Mouse (Mus musculus) hindbrain, embryonic 16.5 days (tissue): ENCODE measurements at regions not wholly inside any gene's neighbourhood (a gene's known extent, or its start where the extent isn't known, plus 50 kb on each side); places are given as distances from the start of the nearest gene placed in this dataset.

ENCODE experiments used
- ATAC-seq: fragments of 200-750 bp; cut with Nextera tagmentation; 2 replicates; pipeline ENCODE4 v1.8.0; 2017; ENCODE audit warnings: moderate TSS enrichment, moderate library complexity
- H3K27ac ChIP-seq: fragments of 300-500 bp; sonication (generic); 2 replicates; pipeline ENCODE4 v1.5.1; 2014; ENCODE audit warnings: low read depth, mild to moderate bottlenecking, control low read depth, low read length, moderate library complexity
- H3K27me3 ChIP-seq: fragments of 300-500 bp; sonication (generic); replicated peaks from 2 replicates; pipeline ENCODE4 v1.6.1; 2014; ENCODE audit warnings: low read length; ENCODE audit not compliant: control insufficient read depth, insufficient read depth
- H3K36me3 ChIP-seq: fragments of 300-500 bp; sonication (generic); 2 replicates; pipeline ENCODE4 v1.6.1; 2014; ENCODE audit warnings: mild to moderate bottlenecking, low read length, moderate library complexity, mixed read lengths; ENCODE audit not compliant: control insufficient read depth, insufficient read depth
- H3K4me1 ChIP-seq: fragments of 300-500 bp; sonication (generic); 2 replicates; pipeline ENCODE4 v1.6.1; 2014; ENCODE audit warnings: low read depth, low read length; ENCODE audit not compliant: control insufficient read depth, insufficient read depth
- H3K4me2 ChIP-seq: fragments of 300-500 bp; sonication (generic); 2 replicates; pipeline ENCODE4 v1.6.1; 2014; ENCODE audit warnings: mild to moderate bottlenecking, low read length, control low read depth, moderate library complexity
- H3K4me3 ChIP-seq: fragments of 300-500 bp; sonication (generic); 2 replicates; pipeline ENCODE4 v1.5.1; 2014; ENCODE audit warnings: mild to moderate bottlenecking, low read length, control low read depth, moderate library complexity
- H3K9ac ChIP-seq: fragments of 300-500 bp; sonication (generic); 2 replicates; pipeline ENCODE4 v1.6.1; 2014; ENCODE audit warnings: low read depth, mild to moderate bottlenecking, control low read depth, low read length, moderate library complexity
- H3K9me3 ChIP-seq: fragments of 300-500 bp; sonication (generic); 2 replicates; pipeline ENCODE4 v1.6.1; 2014; ENCODE audit warnings: mild to moderate bottlenecking, low read length, moderate library complexity; ENCODE audit not compliant: control insufficient read depth
- WGBS: fragments of 180-500 bp; shearing (Covaris S2); extraction: QIAGEN DNeasy Blood & Tissue Kit; methylation state at CpG from one replicate; pipeline ENCODE4 v1.1.7; 2014; 5-methylcytosine and 5-hydroxymethylcytosine counted together

DNA sequence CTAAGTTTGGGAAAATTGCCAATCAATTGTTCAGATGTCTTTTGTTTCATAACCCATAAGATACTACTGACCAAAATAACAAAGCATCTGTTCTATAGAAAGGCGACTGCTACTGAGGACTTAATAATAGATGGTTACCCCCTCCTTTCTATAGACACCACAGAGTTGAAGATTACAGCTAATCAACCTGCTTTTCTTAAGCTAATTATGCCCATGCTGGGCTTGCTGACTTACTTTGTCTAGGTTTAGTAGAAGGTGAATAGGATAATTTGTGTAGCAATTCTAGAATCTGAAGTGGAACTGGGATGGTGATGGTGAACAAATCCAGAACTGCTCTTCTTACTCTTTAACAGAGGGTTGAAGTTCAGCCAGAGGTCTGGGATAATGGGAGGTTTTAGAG is 53.8 kb upstream of the Tbx18 start:
- no peaks in the 10 kb centered on the region for H3K36me3 ChIP-seq
- H3K4me3 ChIP-seq, result no peak overlapping the region
- 63% methylated on average over 1 of the region's 1 CpGs for WGBS
- ATAC-seq, result no peak
- H3K27ac ChIP-seq, result no peak overlapping the region
- no peaks in the 10 kb centered on the region for H3K27me3 ChIP-seq
- no peaks in the 10 kb centered on the region for H3K9me3 ChIP-seq
- no peak overlapping the region for H3K9ac ChIP-seq
- H3K4me1 ChIP-seq, result no peaks in the 10 kb centered on the region
- H3K4me2 ChIP-seq, result no peak overlapping the region

DNA sequence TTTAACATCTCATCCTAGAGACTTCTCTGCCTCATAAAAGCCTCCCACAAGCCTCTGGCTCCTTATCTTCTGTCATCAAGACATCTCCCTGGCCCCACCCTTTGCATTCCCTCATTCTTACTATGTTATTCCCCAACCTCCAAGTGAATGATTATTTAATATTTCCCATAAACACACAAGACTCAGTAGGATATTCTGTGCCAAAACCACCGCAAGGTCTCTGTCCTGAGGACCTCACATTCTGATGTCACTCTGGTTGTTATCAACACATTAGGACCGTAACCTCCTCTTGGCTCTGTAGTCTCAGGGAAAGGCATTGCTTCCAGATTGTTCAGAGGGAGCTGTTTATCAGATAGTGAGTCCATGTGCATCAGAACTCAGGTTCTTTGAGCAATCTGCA is 80.7 kb upstream of the Tbx18 start:
- 92% methylated on average over 2 of the region's 2 CpGs for WGBS

DNA sequence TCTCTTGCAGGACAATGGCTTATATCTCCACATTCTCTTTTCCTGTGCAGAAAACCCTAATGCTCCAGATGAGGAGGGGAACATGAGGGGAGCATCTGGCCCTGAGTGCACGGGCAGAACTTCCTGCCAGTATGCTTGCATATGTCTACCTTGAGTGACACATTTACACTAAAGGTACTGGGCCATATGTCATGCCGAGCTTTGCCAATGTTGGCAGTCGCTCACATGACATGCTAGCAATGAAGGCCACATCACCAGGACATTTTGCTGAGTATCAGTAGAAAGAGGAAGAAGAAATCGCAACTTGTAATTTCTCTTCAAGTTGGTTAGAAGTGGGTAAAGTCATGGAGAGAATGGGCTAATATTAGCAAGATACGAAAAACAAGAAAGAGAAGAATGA is 91.2 kb upstream of the Tbx18 start:
- no peak for ATAC-seq
- H3K27me3 ChIP-seq, result no peaks in the 10 kb centered on the region
- no peaks in the 10 kb centered on the region for H3K4me1 ChIP-seq
- no peak overlapping the region for H3K4me2 ChIP-seq
- no peak overlapping the region for H3K9ac ChIP-seq
- WGBS, result 85% methylated on average over 5 of the region's 5 CpGs
- H3K36me3 ChIP-seq, result no peaks in the 10 kb centered on the region
- H3K27ac ChIP-seq, result no peak overlapping the region
- H3K4me3 ChIP-seq, result no peak overlapping the region
- no peaks in the 10 kb centered on the region for H3K9me3 ChIP-seq

More for the DNA sequence above, 80.7 kb upstream of the Tbx18 start:
- H3K4me2 ChIP-seq, result no peak overlapping the region
- H3K4me1 ChIP-seq, result no peaks in the 10 kb centered on the region
- H3K27me3 ChIP-seq, result no peaks in the 10 kb centered on the region
- H3K9me3 ChIP-seq, result no peaks in the 10 kb centered on the region
- no peak overlapping the region for H3K9ac ChIP-seq
- ATAC-seq, result no peak
- no peaks in the 10 kb centered on the region for H3K36me3 ChIP-seq
- no peak overlapping the region for H3K27ac ChIP-seq
- no peak overlapping the region for H3K4me3 ChIP-seq

DNA sequence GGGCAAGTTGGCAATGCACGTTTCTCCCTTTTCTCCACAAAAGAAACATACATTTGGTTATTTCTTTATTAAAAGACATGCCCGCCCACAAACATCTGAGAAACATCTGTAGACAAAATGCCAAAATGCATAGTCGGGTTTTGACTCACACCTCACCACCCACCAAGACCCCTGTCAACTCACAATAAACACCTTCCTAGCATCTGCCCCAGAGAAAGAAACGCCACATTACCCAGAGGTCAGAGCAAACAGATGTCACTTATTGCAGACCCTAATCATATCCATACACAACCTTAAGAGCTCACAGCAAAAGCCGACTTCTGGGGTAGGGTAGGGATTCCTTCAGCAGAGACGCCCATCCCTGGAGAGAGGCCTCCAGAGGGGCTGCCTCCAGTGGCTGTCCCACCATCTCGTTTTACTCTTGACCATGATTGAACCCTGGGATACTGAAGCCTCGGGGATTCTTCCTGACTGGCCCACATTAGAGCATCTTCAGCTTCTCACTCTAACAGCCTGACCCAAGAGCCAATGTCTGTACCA is 93.7 kb upstream of the Tbx18 start:
- no peak overlapping the region for H3K9ac ChIP-seq
- H3K27ac ChIP-seq, result no peak overlapping the region
- WGBS, result 78% methylated on average over 8 of the region's 8 CpGs
- H3K36me3 ChIP-seq, result no peaks in the 10 kb centered on the region
- no peaks in the 10 kb centered on the region for H3K4me1 ChIP-seq
- no peaks in the 10 kb centered on the region for H3K27me3 ChIP-seq
- no peak overlapping the region for H3K4me3 ChIP-seq
- no peak overlapping the region for H3K4me2 ChIP-seq
- H3K9me3 ChIP-seq, result no peaks in the 10 kb centered on the region
- no peak for ATAC-seq

DNA sequence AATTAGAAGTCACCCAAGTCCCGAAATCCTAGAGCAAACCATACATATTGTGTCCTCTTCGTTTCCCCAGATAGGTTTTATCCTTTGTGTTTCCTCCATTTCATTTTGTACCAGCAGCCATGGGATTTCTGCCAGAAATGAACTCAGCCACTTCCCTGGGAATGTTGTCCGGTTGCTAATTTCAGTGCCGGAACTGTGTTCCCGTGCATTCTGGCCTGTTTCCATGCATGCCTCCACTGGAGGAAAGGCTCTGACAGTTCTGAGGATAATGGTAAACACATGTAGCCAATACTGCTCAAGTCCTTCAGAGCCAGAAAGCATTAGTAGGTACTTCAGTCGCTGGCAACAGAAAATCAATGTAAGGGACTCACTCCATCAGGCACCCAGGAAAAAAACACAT is 112.8 kb upstream of the Tbx18 start:
- Histone ChIP-seq H3K9ac (no peak overlapping the region), H3K4me1 (no peaks in the 10 kb centered on the region), H3K9me3 (no peaks in the 10 kb centered on the region), H3K4me3 (no peak overlapping the region), H3K27me3 (no peaks in the 10 kb centered on the region), H3K36me3 (no peaks in the 10 kb centered on the region), H3K27ac (no peak overlapping the region), H3K4me2 (no peak overlapping the region)
- ATAC-seq, result peak; percentile 48; the same call in 1 of the 2 replicates
- 46% methylated on average over 6 of the region's 6 CpGs for WGBS

DNA sequence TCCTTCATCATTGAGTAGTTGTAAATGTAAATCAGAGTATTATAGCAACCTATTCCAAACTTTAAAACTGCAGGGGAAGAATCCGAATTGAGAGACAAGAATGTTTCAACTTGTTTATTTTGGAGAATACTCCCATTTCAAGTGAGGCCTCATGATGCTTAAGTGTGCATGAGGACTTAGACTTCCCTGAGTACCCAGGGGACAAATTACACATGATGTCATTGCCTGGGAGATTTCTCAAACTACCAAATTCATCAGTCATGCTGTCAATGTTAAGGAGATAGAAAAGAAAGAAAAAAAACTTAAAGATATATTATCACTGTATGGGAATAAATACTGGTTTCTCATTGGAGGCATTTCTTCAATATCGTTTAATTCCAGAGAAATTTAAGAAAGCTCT is 113.4 kb upstream of the Tbx18 start:
- H3K27ac ChIP-seq, result no peak overlapping the region
- H3K9me3 ChIP-seq, result no peaks in the 10 kb centered on the region
- no peak overlapping the region for H3K4me2 ChIP-seq
- no peak overlapping the region for H3K9ac ChIP-seq
- H3K4me1 ChIP-seq, result no peaks in the 10 kb centered on the region
- no peaks in the 10 kb centered on the region for H3K27me3 ChIP-seq
- WGBS, result 80% methylated on average over 2 of the region's 2 CpGs
- no peaks in the 10 kb centered on the region for H3K36me3 ChIP-seq
- H3K4me3 ChIP-seq, result no peak overlapping the region
- ATAC-seq, result no peak

DNA sequence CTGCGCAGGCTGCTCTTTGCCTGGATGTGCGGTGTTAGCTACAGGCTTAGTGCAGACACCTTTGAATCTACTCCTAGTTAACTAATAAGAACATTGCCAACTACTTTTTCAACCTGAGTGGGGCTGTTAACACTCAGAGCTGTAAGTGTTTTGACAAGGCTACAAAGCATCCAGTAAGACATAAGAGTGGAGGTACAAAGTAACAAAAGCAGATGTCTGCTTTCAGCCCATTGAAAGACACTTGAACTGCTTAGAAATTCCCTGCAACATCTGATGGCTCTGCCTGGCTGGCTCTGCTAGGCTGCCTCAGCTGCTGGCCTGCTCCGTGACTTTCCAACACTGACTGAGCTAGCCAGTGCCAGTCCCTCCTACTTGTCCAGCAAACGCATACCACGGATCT is 117.8 kb upstream of the Tbx18 start:
- H3K27me3 ChIP-seq, result no peaks in the 10 kb centered on the region
- no peak overlapping the region for H3K9ac ChIP-seq
- H3K36me3 ChIP-seq, result no peaks in the 10 kb centered on the region
- 81% methylated on average over 5 of the region's 5 CpGs for WGBS
- peak; percentile 61; the same call in 1 of the 2 replicates for ATAC-seq
- no peak overlapping the region for H3K4me2 ChIP-seq
- no peak overlapping the region for H3K27ac ChIP-seq
- H3K9me3 ChIP-seq, result no peaks in the 10 kb centered on the region
- H3K4me3 ChIP-seq, result no peak overlapping the region
- H3K4me1 ChIP-seq, result no peaks in the 10 kb centered on the region

DNA sequence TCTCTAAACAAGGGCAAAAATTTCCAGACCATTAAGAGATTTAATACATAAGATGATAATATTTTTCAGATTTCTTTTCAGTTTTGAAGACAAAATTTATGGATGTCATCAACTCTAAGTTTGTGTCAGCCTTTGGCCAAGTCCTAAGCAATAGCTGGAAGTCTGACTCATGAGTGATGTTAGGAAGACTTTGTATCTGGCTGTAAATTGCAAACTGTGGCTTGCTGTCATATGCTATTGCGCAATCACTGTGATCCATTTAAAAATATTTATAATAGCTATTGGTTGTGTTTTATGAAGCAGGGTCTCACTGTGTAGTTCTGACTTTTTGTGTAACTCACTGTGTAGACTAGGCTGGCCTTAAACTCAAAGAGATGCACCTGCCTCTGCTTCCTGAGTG is 119.1 kb upstream of the Tbx18 start:
- ATAC-seq, result no peak
- H3K9ac ChIP-seq, result no peak overlapping the region
- H3K27me3 ChIP-seq, result no peaks in the 10 kb centered on the region
- no peak overlapping the region for H3K4me3 ChIP-seq
- 100% methylated on average over 1 of the region's 1 CpGs for WGBS
- no peaks in the 10 kb centered on the region for H3K9me3 ChIP-seq
- H3K4me2 ChIP-seq, result no peak overlapping the region
- no peak overlapping the region for H3K27ac ChIP-seq
- H3K4me1 ChIP-seq, result no peaks in the 10 kb centered on the region
- no peaks in the 10 kb centered on the region for H3K36me3 ChIP-seq

DNA sequence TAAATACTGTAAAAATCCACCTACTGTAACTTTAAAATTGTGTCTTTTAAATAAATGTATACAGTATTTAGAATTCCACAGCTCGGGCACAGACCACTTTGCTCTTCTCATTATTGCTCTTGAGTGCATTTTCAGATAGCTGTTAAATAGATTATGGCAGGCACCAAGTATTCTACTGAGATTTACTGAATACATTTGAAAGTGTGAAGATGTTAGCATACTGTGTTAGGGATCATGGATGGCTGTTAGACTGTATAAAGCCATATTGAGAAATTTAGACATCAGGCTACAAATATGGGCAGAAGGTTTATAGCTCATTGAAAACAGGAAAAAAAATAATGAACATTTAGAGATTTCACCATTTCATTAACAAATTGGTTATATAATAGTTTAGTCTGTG is 130.5 kb upstream of the Tbx18 start:
- no peak for ATAC-seq
- Histone ChIP-seq H3K9me3 (no peaks in the 10 kb centered on the region), H3K4me3 (no peak overlapping the region), H3K36me3 (no peaks in the 10 kb centered on the region), H3K27me3 (no peaks in the 10 kb centered on the region), H3K27ac (no peak overlapping the region), H3K4me1 (no peaks in the 10 kb centered on the region), H3K4me2 (no peak overlapping the region), H3K9ac (no peak overlapping the region)
- 68% methylated on average over 1 of the region's 1 CpGs for WGBS

DNA sequence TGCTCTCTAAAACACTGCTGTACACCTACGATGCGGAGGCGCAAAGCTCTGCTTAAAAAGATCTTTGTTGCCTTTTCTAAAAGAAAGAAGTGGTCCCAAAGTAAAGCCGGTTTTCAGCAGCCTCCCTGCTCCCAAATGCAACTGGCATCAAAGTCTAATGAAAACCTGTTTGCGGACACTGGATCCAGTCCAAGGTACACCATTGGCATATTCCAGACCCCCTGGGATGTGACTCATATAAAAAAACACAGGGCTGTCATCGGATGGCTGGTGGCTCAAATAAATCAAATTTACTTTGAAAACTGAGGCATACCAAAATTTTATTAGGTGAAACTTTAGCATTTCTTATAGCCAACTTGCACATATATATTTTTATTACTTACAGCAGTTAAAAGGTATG is 134.2 kb upstream of the Tbx18 start:
- no peak overlapping the region for H3K4me3 ChIP-seq
- WGBS, result 76% methylated on average over 6 of the region's 6 CpGs
- ATAC-seq, result no peak
- no peaks in the 10 kb centered on the region for H3K4me1 ChIP-seq
- no peak overlapping the region for H3K27ac ChIP-seq
- H3K9ac ChIP-seq, result no peak overlapping the region
- H3K9me3 ChIP-seq, result no peaks in the 10 kb centered on the region
- no peaks in the 10 kb centered on the region for H3K27me3 ChIP-seq
- H3K4me2 ChIP-seq, result no peak overlapping the region
- H3K36me3 ChIP-seq, result no peaks in the 10 kb centered on the region
